Comparison of ENCODE assay signal across 24 mouse cellular contexts in genomic region chr4:149173661-149174060, GRCm38 (mm10). TPM values are rescaled to one million over a fixed set of nuclear protein-coding genes. Genes with fewer than 3 reads are reported as not detected.
A peak's percentile ranks its signal among the peaks of the same experiment; 100 is the strongest.
DNase-seq lines count a peak whose midpoint lies in the region; ATAC-seq and TF ChIP-seq lines count a peak whose summit lies in the region.
"Had no signal": no experiment of that assay in that cellular context is flagged by ENCODE, and none has a peak within 500 bp of the region (broad histone marks: within the 10 kb centered on the region; RNA-seq: fewer than 3 reads in every experiment).

No protein-coding gene starts in this region.

- no peaks in the 10 kb centered on the region for H3K9me3 ChIP-seq in hindbrain, postnatal 0 days (ENCODE audit: low read length)
- H3K9me3 ChIP-seq in hindbrain, embryonic 16.5 days (ENCODE audit: control insufficient read depth, low read length), result no peaks in the 10 kb centered on the region
- no peaks in the 10 kb centered on the region for H3K9me3 ChIP-seq in lung, postnatal 0 days (ENCODE audit: low read length)
- H3K9me3 ChIP-seq: embryonic facial prominence, embryonic 15.5 days; forebrain, embryonic 10.5 days; hindbrain, embryonic 10.5 days; intestine, embryonic 15.5 days; limb, embryonic 13.5 days; neural tube, embryonic 12.5 days; stomach, embryonic 15.5 days had no signal

- no peak for ATAC-seq in hindbrain, postnatal 0 days
- ATAC-seq in hindbrain, embryonic 16.5 days, result no peak
- no peak for ATAC-seq in lung, postnatal 0 days
- ATAC-seq in megakaryocyte-erythroid progenitor cell, adult 5-6 weeks (replicated peaks; ENCODE audit: low FRiP score, low TSS enrichment, poor library complexity, severe bottlenecking), result no peak
- ATAC-seq: activated CD4-positive, CD25-positive, alpha-beta regulatory T cell, adult 4 months; intestine, embryonic 15.5 days; Patski had no signal

- H3K79me2 ChIP-seq in macrophage (ENCODE audit: inconsistent target), result no peaks in the 10 kb centered on the region

- no peak for TF ChIP-seq EP300 in lung, postnatal 0 days (IDR thresholded peaks at IDR 0.05)

- H3K27me3 ChIP-seq in hindbrain, postnatal 0 days (ENCODE audit: insufficient read depth, low read length), result no peaks in the 10 kb centered on the region
- H3K27me3 ChIP-seq in hindbrain, embryonic 16.5 days (replicated peaks; ENCODE audit: control insufficient read depth, insufficient read depth, low read length), result no peaks in the 10 kb centered on the region
- H3K27me3 ChIP-seq in lung, postnatal 0 days (replicated peaks; ENCODE audit: insufficient read depth, low read length), result no peaks in the 10 kb centered on the region
- H3K27me3 ChIP-seq: embryonic facial prominence, embryonic 15.5 days; intestine, embryonic 15.5 days; limb, embryonic 13.5 days; neural tube, embryonic 12.5 days; Patski; stomach, embryonic 15.5 days had no signal

- DNase-seq in hindbrain, postnatal 0 days (ENCODE audit: low spot score), result no peak
- DNase-seq in lung, postnatal 0 days (ENCODE audit: low spot score), result peak; percentile 49
- no peak for DNase-seq in lung, postnatal 10 days
- DNase-seq: adrenal gland, postnatal 36 days; cerebellum, postnatal 10 days; embryo, embryonic 11 days; right cerebral cortex, postnatal 14 days had no signal

- no peak for TF ChIP-seq POLR2A in bone marrow, adult 2 months (IDR thresholded peaks at IDR 0.05; ENCODE audit: borderline replicate concordance, control insufficient read depth, low read depth, low read length)

- 0 out of 2 replicates have a peak, but pooled peaks cover 3% of the 10 kb centered on the region for H3K4me1 ChIP-seq in hindbrain, postnatal 0 days (ENCODE audit: insufficient read depth, low read length)
- H3K4me1 ChIP-seq in hindbrain, embryonic 16.5 days (ENCODE audit: control insufficient read depth, insufficient read depth, low read depth, low read length), result no peaks in the 10 kb centered on the region; the same call in 1 of the 2 replicates
- 0 out of 2 replicates have a peak, but pooled peaks cover 6% of the 10 kb centered on the region for H3K4me1 ChIP-seq in lung, postnatal 0 days (ENCODE audit: insufficient read depth, low read depth, low read length)
- peaks cover 6% of the 10 kb centered on the region for H3K4me1 ChIP-seq in bone marrow, adult 2 months (ENCODE audit: control insufficient read depth, insufficient read depth, low read length)
- H3K4me1 ChIP-seq: neural tube, embryonic 12.5 days had no signal

- H3K27ac ChIP-seq in hindbrain, postnatal 0 days, result peak overlapping the region; percentile 20; the same call in 1 of the 2 replicates
- no peak overlapping the region for H3K27ac ChIP-seq in hindbrain, embryonic 16.5 days (ENCODE audit: low read depth, low read length)
- H3K27ac ChIP-seq in lung, postnatal 0 days (ENCODE audit: low read length), result 0 out of 2 replicates have a peak overlapping the region, but pooled peaks have one; percentile 84
- peak overlapping the region; percentile 79 for H3K27ac ChIP-seq in bone marrow, adult 2 months (ENCODE audit: control insufficient read depth, insufficient read depth, low read depth, low read length, poor library complexity)
- H3K27ac ChIP-seq in macrophage, result peak overlapping the region; percentile 83
- H3K27ac ChIP-seq: forebrain, embryonic 10.5 days; hindbrain, embryonic 10.5 days; intestine, embryonic 15.5 days; limb, embryonic 13.5 days; neural tube, embryonic 12.5 days had no signal

- no peak overlapping the region; the same call in 1 of the 2 replicates for H3K9ac ChIP-seq in hindbrain, postnatal 0 days (replicated peaks; ENCODE audit: low read length)
- H3K9ac ChIP-seq in hindbrain, embryonic 16.5 days (ENCODE audit: low read depth, low read length), result no peak overlapping the region
- H3K9ac ChIP-seq in lung, postnatal 0 days (replicated peaks; ENCODE audit: low read depth), result no peak overlapping the region
- H3K9ac ChIP-seq: embryonic facial prominence, embryonic 15.5 days; intestine, embryonic 15.5 days; limb, embryonic 13.5 days; neural tube, embryonic 12.5 days; stomach, embryonic 15.5 days had no signal

- no peak overlapping the region for H3K4me2 ChIP-seq in hindbrain, postnatal 0 days (ENCODE audit: low read depth, low read length)
- no peak overlapping the region for H3K4me2 ChIP-seq in hindbrain, embryonic 16.5 days (ENCODE audit: low read length)
- H3K4me2 ChIP-seq in lung, postnatal 0 days (replicated peaks; ENCODE audit: low read depth, low read length), result no peak overlapping the region
- H3K4me2 ChIP-seq: embryonic facial prominence, embryonic 15.5 days; intestine, embryonic 15.5 days; limb, embryonic 13.5 days; neural tube, embryonic 12.5 days; stomach, embryonic 15.5 days had no signal

- TF ChIP-seq CTCF in hindbrain, postnatal 0 days (IDR thresholded peaks at IDR 0.05; ENCODE audit: low read depth), result no peak
- TF ChIP-seq CTCF in lung, postnatal 0 days (IDR thresholded peaks at IDR 0.05), result no peak
- no peak for TF ChIP-seq CTCF in bone marrow, adult 2 months (IDR thresholded peaks at IDR 0.05; ENCODE audit: control insufficient read depth, insufficient read depth, low read length)

- 88% methylated on average over 6 of the region's 6 CpGs for WGBS in hindbrain, postnatal 0 days
- 91% methylated on average over 6 of the region's 6 CpGs for WGBS in hindbrain, embryonic 16.5 days
- 50% methylated on average over 6 of the region's 6 CpGs for WGBS in lung, postnatal 0 days
- 30% methylated on average over 6 of the region's 6 CpGs for WGBS in bone marrow, adult 2 months
- WGBS in macrophage (ENCODE audit: missing documents), result 5% methylated on average over 6 of the region's 6 CpGs

- no peak overlapping the region for H3K4me3 ChIP-seq in hindbrain, postnatal 0 days (ENCODE audit: low read length)
- H3K4me3 ChIP-seq in hindbrain, embryonic 16.5 days (ENCODE audit: low read length), result no peak overlapping the region
- no peak overlapping the region for H3K4me3 ChIP-seq in lung, postnatal 0 days (ENCODE audit: low read depth, low read length)
- H3K4me3 ChIP-seq in bone marrow, adult 2 months (replicated peaks; ENCODE audit: control insufficient read depth, low read depth, low read length), result peak overlapping the region; percentile 44
- H3K4me3 ChIP-seq in macrophage (ENCODE audit: inconsistent target), result no peak overlapping the region
- H3K4me3 ChIP-seq: embryonic facial prominence, embryonic 15.5 days; forebrain, embryonic 10.5 days; hindbrain, embryonic 10.5 days; intestine, embryonic 15.5 days; limb, embryonic 13.5 days; neural tube, embryonic 12.5 days; stomach, embryonic 15.5 days had no signal

- H3K36me3 ChIP-seq in hindbrain, postnatal 0 days (ENCODE audit: insufficient read depth, low read length), result peaks cover 9% of the 10 kb centered on the region
- H3K36me3 ChIP-seq in hindbrain, embryonic 16.5 days (ENCODE audit: control insufficient read depth, insufficient read depth, low read length), result peaks cover 4% of the 10 kb centered on the region; the same call in 1 of the 2 replicates
- H3K36me3 ChIP-seq in lung, postnatal 0 days (ENCODE audit: insufficient read depth, low read length), result no peaks in the 10 kb centered on the region
- no peaks in the 10 kb centered on the region for H3K36me3 ChIP-seq in macrophage (ENCODE audit: inconsistent target)
- H3K36me3 ChIP-seq: embryonic facial prominence, embryonic 15.5 days; intestine, embryonic 15.5 days; stomach, embryonic 15.5 days had no signal

RNA-seq across cellular contexts. Expression of gene Pgd, which starts 7.1 kb away (rescaled TPM):
- 24.9 and 36.3 TPM in 2 replicates for total RNA-seq in hindbrain, postnatal 0 days (2014; rRNA removed)
- 94.8 and 95.0 TPM in 2 replicates for polyA plus RNA-seq in hindbrain, postnatal 0 days (2015; fragmentation: Nextera tagmentation; extraction: Ambion mirVana)
- 122 and 123 TPM in 2 replicates for polyA plus RNA-seq in hindbrain, embryonic 16.5 days (2015; fragmentation: Nextera tagmentation; extraction: Ambion mirVana)
- 113 and 119 TPM in 2 replicates for polyA plus RNA-seq in lung, postnatal 0 days (2015; fragmentation: Nextera tagmentation; extraction: Ambion mirVana)
- 68.6 and 170 TPM in 2 replicates for polyA plus RNA-seq in bone marrow, adult 2 months (2011; ENCODE audit: insufficient read depth, insufficient read length, low replicate concordance, missing spikeins)
- total RNA-seq in macrophage (2018; cell fraction: chromatin; rRNA removed), result 100 to 1,000 TPM; 106 to 393 (median 257) TPM
- total RNA-seq in macrophage (2018; cell fraction: cytosol; rRNA removed), result 100 to 1,000 TPM; 144 to 253 (median 208) TPM
- 100 to 1,000 TPM; 116 to 388 (median 186) TPM for total RNA-seq in macrophage (2018; cell fraction: nucleus; rRNA removed)
- 322 to 419 TPM (median 328 TPM) in 3 replicates for polyA plus RNA-seq in macrophage (2018)
- 59.1 and 67.1 TPM in 2 replicates for total RNA-seq in megakaryocyte-erythroid progenitor cell, adult 5-6 weeks (2014; fragmentation: Nextera tagmentation)
- total RNA-seq in megakaryocyte-erythroid progenitor cell, adult 5-6 weeks (2017), result 35.3 and 42.4 TPM in 2 replicates

RNA-seq across cellular contexts. Expression of gene Cenps, which starts 36.2 kb away (rescaled TPM):
- 3.5 and 6.5 TPM in 2 replicates for total RNA-seq in hindbrain, postnatal 0 days (2014; rRNA removed)
- polyA plus RNA-seq in hindbrain, postnatal 0 days (2015; fragmentation: Nextera tagmentation; extraction: Ambion mirVana), result 17.2 and 20.8 TPM in 2 replicates
- polyA plus RNA-seq in hindbrain, embryonic 16.5 days (2015; fragmentation: Nextera tagmentation; extraction: Ambion mirVana), result 18.9 TPM in 2 replicates
- 4.9 and 5.3 TPM in 2 replicates for polyA plus RNA-seq in lung, postnatal 0 days (2015; fragmentation: Nextera tagmentation; extraction: Ambion mirVana)
- 37.7 and 47.8 TPM in 2 replicates for polyA plus RNA-seq in bone marrow, adult 2 months (2011; ENCODE audit: insufficient read depth, insufficient read length, low replicate concordance, missing spikeins)
- 1 to 10 TPM in 11 of 26 experiments, under 1 TPM in 1, not detected in 14; 0.85 to 5.5 (median 2.6) TPM for total RNA-seq in macrophage (2018; cell fraction: chromatin; rRNA removed)
- total RNA-seq in macrophage (2018; cell fraction: cytosol; rRNA removed), result 1 to 10 TPM in 19 of 26 experiments, under 1 TPM in 7; 0.58 to 2.8 (median 1.4) TPM
- total RNA-seq in macrophage (2018; cell fraction: nucleus; rRNA removed), result 1 to 10 TPM in 6 of 26 experiments, under 1 TPM in 5, not detected in 15; 0.47 to 9.3 (median 1.0) TPM
- 1.6 to 10.9 TPM (median 3.6 TPM) in 3 replicates for polyA plus RNA-seq in macrophage (2018)
- total RNA-seq in megakaryocyte-erythroid progenitor cell, adult 5-6 weeks (2014; fragmentation: Nextera tagmentation), result 29.6 and 48.0 TPM in 2 replicates
- 15.4 and 26.2 TPM in 2 replicates for total RNA-seq in megakaryocyte-erythroid progenitor cell, adult 5-6 weeks (2017)

RNA-seq across cellular contexts. Expression of gene Cort, which starts 47.1 kb away (rescaled TPM):
- total RNA-seq in hindbrain, postnatal 0 days (2014; rRNA removed), result 2.7 TPM in 1 of 2 replicates, not detected in the other
- 0.38 and 0.93 TPM in 2 replicates for polyA plus RNA-seq in hindbrain, postnatal 0 days (2015; fragmentation: Nextera tagmentation; extraction: Ambion mirVana)
- 0.41 and 0.64 TPM in 2 replicates for polyA plus RNA-seq in hindbrain, embryonic 16.5 days (2015; fragmentation: Nextera tagmentation; extraction: Ambion mirVana)
- 0.18 and 0.21 TPM in 2 replicates for polyA plus RNA-seq in lung, postnatal 0 days (2015; fragmentation: Nextera tagmentation; extraction: Ambion mirVana)
- 1.5 TPM in 1 of 2 replicates, not detected in the other for polyA plus RNA-seq in bone marrow, adult 2 months (2011; ENCODE audit: insufficient read depth, insufficient read length, low replicate concordance, missing spikeins)
- total RNA-seq in macrophage (2018; cell fraction: chromatin; rRNA removed), result 1 to 10 TPM in 1 of 26 experiments, not detected in 25; 1.1 TPM
- total RNA-seq in macrophage (2018; cell fraction: cytosol; rRNA removed), result not detected
- 1 to 10 TPM in 1 of 26 experiments, not detected in 25; 1.3 TPM for total RNA-seq in macrophage (2018; cell fraction: nucleus; rRNA removed)
- not detected in 3 replicates for polyA plus RNA-seq in macrophage (2018)
- total RNA-seq in megakaryocyte-erythroid progenitor cell, adult 5-6 weeks (2014; fragmentation: Nextera tagmentation), result not detected in 2 replicates
- not detected in 2 replicates for total RNA-seq in megakaryocyte-erythroid progenitor cell, adult 5-6 weeks (2017)
- polyA plus RNA-seq: gonadal fat pad, adult 2 months; intestine, embryonic 15.5 days; kidney, embryonic 14.5 days; lung, embryonic 16.5 days; thymus, postnatal 0 days had no signal
